Mouse (Mus musculus) liver, adult 2 months (tissue): ENCODE measurements at regions not wholly inside any gene's neighbourhood (a gene's known extent, or its start where the extent isn't known, plus 50 kb on each side); places are given as distances from the start of the nearest gene placed in this dataset.

ENCODE experiments used
- CTCF ChIP-seq: fragments of 200-500 bp; IDR thresholded peaks from 2 replicates; pipeline ENCODE4 v1.5.1; 2011; ENCODE audit warnings: low read depth, low read length, control low read depth
- POLR2A ChIP-seq: fragments of 200-500 bp; IDR thresholded peaks from 2 replicates; pipeline ENCODE4 v1.6.1; 2011; ENCODE audit warnings: low read length, control low read depth; ENCODE audit not compliant: insufficient read depth; ENCODE audit errors: extremely low read depth

DNA sequence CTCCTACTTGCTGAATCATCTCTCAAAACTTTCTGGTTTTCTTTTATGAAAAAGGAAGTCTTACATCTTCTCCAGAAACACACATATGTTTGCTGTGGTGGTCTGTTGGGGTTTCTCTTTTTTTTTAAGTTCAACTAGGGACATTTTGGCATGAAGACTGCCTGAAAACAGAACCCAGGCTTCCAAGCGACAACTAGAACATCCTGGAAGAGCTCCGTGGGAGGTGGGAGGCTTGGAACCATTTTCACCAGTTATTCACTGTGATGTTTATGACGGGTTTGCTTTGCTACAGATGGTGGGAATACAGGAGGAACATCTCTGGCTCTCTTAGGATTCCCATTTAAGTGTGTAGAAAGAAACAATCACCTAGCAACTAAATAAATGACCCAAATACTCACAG, 154.5 kb downstream of the Lnpk start:
- TF ChIP-seq CTCF (no peak), POLR2A (no peak)
